Mouse (Mus musculus) embryonic facial prominence, embryonic 12.5 days (tissue): Measurements from ENCODE around the gene Vmn1r44. TPM values are rescaled to one million over a fixed set of nuclear protein-coding genes. Genes with fewer than 3 reads are reported as not detected.

Experiments used
- polyA plus RNA-seq: library from polyadenylated mRNA; unstranded; fragments of >200 nt; fragmentation: Nextera tagmentation; extraction: Ambion mirVana; gene quantifications from 2 replicates; pipeline ENCODE4 v1.2.1, GENCODE M21; 2016

Gene Vmn1r44
- polyA plus RNA-seq, 1 experiment from 2014 or later: not detected

Other genes starting within 250 kb of the Vmn1r44 start
- gene Txnrd3, start 239.7 kb upstream of the Vmn1r44 start, polyA plus RNA-seq: 11.5 and 12.5 TPM in 2 replicates
- not detected in 2 replicates for gene Vmn1r40, start 176.1 kb upstream of the Vmn1r44 start, polyA plus RNA-seq
- not detected in 2 replicates for gene Vmn1r41, start 142.9 kb upstream of the Vmn1r44 start, polyA plus RNA-seq
- not detected in 2 replicates for gene Vmn1r42, start 7.2 kb upstream of the Vmn1r44 start, polyA plus RNA-seq
- gene Vmn1r43, start 7.2 kb upstream of the Vmn1r44 start, polyA plus RNA-seq: not detected in 2 replicates
- gene Vmn1r45, start 56.9 kb downstream of the Vmn1r44 start, polyA plus RNA-seq: not detected in 2 replicates
- gene Vmn1r46, start 85.7 kb downstream of the Vmn1r44 start, polyA plus RNA-seq: not detected in 2 replicates
- gene Vmn1r47, start 132.5 kb downstream of the Vmn1r44 start, polyA plus RNA-seq: not detected in 2 replicates
- not detected in 2 replicates for gene Vmn1r48, start 153.2 kb downstream of the Vmn1r44 start, polyA plus RNA-seq
- not detected in 2 replicates for gene Vmn1r49, start 194.8 kb downstream of the Vmn1r44 start, polyA plus RNA-seq
- gene Vmn1r50, start 217.8 kb downstream of the Vmn1r44 start, polyA plus RNA-seq: not detected in 2 replicates
- not detected in 2 replicates for gene Vmn1r51, start 238.9 kb downstream of the Vmn1r44 start, polyA plus RNA-seq